Mouse (Mus musculus) forebrain, postnatal 0 days (tissue): ENCODE measurements around the gene Tbcd. TPM values are rescaled to one million over a fixed set of nuclear protein-coding genes. Genes with fewer than 3 reads are reported as not detected.

ENCODE experiments used
- ATAC-seq: fragments of 200-750 bp; cut with Nextera tagmentation; 2 replicates; pipeline ENCODE4 v1.8.0; 2017; ENCODE audit warnings: mild to moderate bottlenecking, moderate library complexity
- DNase-seq: peaks from one replicate; pipeline ENCODE4 v3.0.0-alpha.2; 2015
- H3K27ac ChIP-seq: fragments of 300-500 bp; sonication (generic); 2 replicates; pipeline ENCODE4 v1.5.1; 2014; ENCODE audit warnings: low read depth, mild to moderate bottlenecking, antibody characterized with exemption, low read length, moderate library complexity, mixed read lengths
- H3K27me3 ChIP-seq: fragments of 300-500 bp; sonication (generic); 2 replicates; pipeline ENCODE4 v1.6.1; 2014; ENCODE audit warnings: mild to moderate bottlenecking, low read length, mixed read lengths; ENCODE audit not compliant: insufficient read depth
- H3K36me3 ChIP-seq: fragments of 300-500 bp; sonication (generic); 2 replicates; pipeline ENCODE4 v1.6.1; 2014; ENCODE audit warnings: mild to moderate bottlenecking, moderate library complexity; ENCODE audit not compliant: insufficient read depth
- H3K4me1 ChIP-seq: fragments of 300-500 bp; sonication (generic); 2 replicates; pipeline ENCODE4 v1.6.1; 2014; ENCODE audit warnings: antibody characterized with exemption; ENCODE audit not compliant: insufficient read depth
- H3K4me2 ChIP-seq: fragments of 300-500 bp; sonication (generic); 2 replicates; pipeline ENCODE4 v1.6.1; 2014; ENCODE audit warnings: low read depth, mild to moderate bottlenecking, moderate library complexity
- H3K4me3 ChIP-seq: fragments of 300-500 bp; sonication (generic); 2 replicates; pipeline ENCODE4 v1.5.1; 2014; ENCODE audit warnings: low read depth, low read length, mixed read lengths
- H3K9ac ChIP-seq: fragments of 300-500 bp; sonication (generic); 2 replicates; pipeline ENCODE4 v1.6.1; 2014; ENCODE audit warnings: mild to moderate bottlenecking
- H3K9me3 ChIP-seq: fragments of 300-500 bp; sonication (generic); 2 replicates; pipeline ENCODE4 v1.6.1; 2016; ENCODE audit warnings: low read length
- CTCF ChIP-seq: sonication (generic); IDR thresholded peaks from 2 replicates; pipeline ENCODE4 v1.5.1; 2016; ENCODE audit warnings: antibody characterized with exemption, control low read depth, low read depth
- WGBS: fragments of 180-500 bp; shearing (Covaris S2); extraction: QIAGEN DNeasy Blood & Tissue Kit; methylation state at CpG from one replicate; pipeline ENCODE4 v1.1.7; 2014; 5-methylcytosine and 5-hydroxymethylcytosine counted together
- polyA plus RNA-seq: library from polyadenylated mRNA; unstranded; fragments of >200 nt; fragmentation: Nextera tagmentation; extraction: Ambion mirVana; gene quantifications from 2 replicates; pipeline ENCODE4 v1.2.1, GENCODE M21; 2015
- total RNA-seq: library from RNA; depleted of rRNA; stranded (reverse); fragments of >200 nt; gene quantifications from 2 replicates; pipeline ENCODE4 v1.2.3, GENCODE M21; 2014

Gene Tbcd
- total and polyA plus RNA-seq, 2 experiments from 2014 or later: 56.5 to 90.8 TPM

DNA sequence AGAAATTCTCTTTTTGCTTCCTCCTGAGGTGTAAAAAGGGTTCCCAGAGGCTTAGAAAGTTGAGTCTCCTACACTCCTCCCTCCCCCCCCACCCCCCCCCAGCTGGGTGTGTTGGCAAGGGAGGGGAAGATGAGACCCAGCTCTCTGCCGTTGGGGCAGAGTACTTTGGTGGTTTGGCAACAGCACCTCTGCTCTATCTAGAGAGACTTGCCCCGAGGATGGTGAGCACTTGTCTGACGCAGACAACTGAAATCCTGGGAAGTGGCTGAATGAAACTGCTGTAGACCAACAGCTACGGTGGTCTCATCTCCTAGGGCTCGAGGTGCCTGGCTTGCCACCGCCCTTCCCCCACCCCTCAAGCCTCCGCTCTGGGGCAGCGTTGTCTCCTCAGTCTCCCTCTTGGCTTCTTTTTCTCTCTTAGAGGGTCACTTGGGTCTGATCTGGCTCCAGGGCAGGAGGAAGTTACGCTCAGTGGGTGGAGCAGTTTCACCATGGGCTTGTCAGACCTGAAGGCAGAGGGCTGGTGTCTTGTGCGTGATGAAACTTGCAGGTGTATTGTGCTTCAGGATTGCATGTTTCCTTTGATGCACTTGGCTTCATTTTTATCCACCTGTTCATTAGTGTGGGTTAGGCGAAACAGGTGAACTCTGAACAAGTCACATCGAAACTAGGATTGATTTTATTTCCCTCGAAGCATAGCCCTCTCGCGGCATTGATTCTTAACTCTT lies 27.9 kb downstream of the Tbcd start:
- peaks cover 47% of the 10 kb centered on the region for H3K36me3 ChIP-seq
- WGBS: 92% methylated on average over 15 of the region's 15 CpGs
- no peaks in the 10 kb centered on the region for H3K27me3 ChIP-seq
- no peak overlapping the region for H3K27ac ChIP-seq
- DNase-seq (no peak), ATAC-seq (no peak)
- no peak overlapping the region for H3K4me2 ChIP-seq
- TF ChIP-seq CTCF: no peak
- H3K9me3 ChIP-seq: no peaks in the 10 kb centered on the region
- H3K4me3 ChIP-seq: no peak overlapping the region
- H3K9ac ChIP-seq: no peak overlapping the region
- H3K4me1 ChIP-seq: no peaks in the 10 kb centered on the region

DNA sequence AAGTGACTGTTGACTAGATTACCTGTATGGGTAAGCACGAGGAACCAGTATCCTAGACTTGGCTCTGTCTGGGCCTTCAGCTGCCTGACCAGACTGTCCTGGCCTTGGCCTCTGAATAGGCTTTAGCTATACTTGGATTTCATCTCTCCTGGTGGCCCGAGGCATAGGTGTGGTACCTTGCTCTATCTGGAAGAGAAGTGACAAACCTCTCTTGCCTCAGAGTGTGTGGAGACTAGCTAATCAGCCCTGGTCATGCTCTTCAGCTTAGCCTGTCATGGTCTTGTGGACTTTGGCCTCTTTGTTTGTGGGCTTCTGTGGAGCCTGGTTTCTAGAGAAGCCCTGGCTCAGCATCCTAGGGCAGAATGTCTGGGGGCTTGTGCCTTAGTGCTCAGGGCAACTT lies 29.4 kb downstream of the Tbcd start:
- no peak for TF ChIP-seq CTCF
- H3K36me3 ChIP-seq: peaks cover 51% of the 10 kb centered on the region
- no peaks in the 10 kb centered on the region for H3K27me3 ChIP-seq
- no peak overlapping the region for H3K4me2 ChIP-seq
- no peaks in the 10 kb centered on the region for H3K9me3 ChIP-seq
- H3K4me3 ChIP-seq: no peak overlapping the region
- WGBS: 94% methylated on average over 2 of the region's 2 CpGs
- ATAC-seq: no peak
- no peak for DNase-seq
- no peaks in the 10 kb centered on the region for H3K4me1 ChIP-seq
- no peak overlapping the region for H3K27ac ChIP-seq
- H3K9ac ChIP-seq: no peak overlapping the region

DNA sequence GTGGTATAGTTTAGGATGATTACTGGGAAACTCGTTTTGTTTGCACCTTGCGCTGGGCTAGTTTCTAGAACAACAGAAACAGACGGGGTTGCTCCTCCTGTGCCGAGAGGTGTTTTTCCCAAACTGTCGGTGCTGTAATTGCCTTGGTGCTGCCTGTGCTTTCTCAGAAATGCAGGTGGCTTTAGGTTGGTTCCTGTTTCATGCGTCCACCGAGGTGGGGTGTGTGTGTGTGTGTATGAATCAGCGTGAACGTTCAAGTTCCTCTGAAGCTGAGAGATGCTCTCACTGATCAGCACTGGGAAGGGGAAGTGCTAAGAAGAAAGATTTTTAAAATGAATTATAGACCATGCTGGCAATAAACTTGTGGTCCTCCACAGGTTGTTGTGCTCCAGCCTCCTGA lies 34.1 kb downstream of the Tbcd start:
- ATAC-seq: no peak
- Histone ChIP-seq H3K4me1 (no peaks in the 10 kb centered on the region), H3K27ac (no peak overlapping the region), H3K9ac (no peak overlapping the region), H3K4me3 (no peak overlapping the region), H3K36me3 (peaks cover 28% of the 10 kb centered on the region), H3K9me3 (no peaks in the 10 kb centered on the region), H3K27me3 (no peaks in the 10 kb centered on the region), H3K4me2 (no peak overlapping the region)
- 86% methylated on average over 9 of the region's 9 CpGs for WGBS
- TF ChIP-seq CTCF: no peak
- DNase-seq: no peak

DNA sequence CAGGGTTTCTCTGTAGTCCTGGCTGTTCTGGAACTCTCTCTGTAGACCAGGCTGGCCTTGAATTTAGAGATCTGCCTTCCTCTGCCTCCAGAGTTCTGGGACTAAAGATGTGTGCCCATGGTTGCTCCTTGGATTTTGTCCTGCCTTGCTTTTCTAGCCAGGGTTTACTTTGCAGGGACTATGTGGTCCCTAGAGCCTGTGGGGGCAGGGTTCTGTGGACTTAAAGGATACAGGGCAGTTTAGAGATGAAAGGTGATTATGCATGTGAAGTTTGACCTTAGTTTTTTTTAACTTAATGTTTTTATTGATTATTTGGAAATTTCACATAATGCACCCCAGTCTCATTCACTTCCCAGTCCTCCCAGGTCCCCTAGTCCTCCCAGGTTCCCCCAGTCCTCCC lies 38.9 kb downstream of the Tbcd start:
- Histone ChIP-seq H3K4me2 (no peak overlapping the region), H3K27me3 (no peaks in the 10 kb centered on the region), H3K9me3 (no peaks in the 10 kb centered on the region), H3K9ac (no peak overlapping the region), H3K4me3 (no peak overlapping the region), H3K27ac (no peak overlapping the region), H3K36me3 (peaks cover 16% of the 10 kb centered on the region), H3K4me1 (no peaks in the 10 kb centered on the region)
- ATAC-seq (no peak), DNase-seq (no peak)
- TF ChIP-seq CTCF: no peak

DNA sequence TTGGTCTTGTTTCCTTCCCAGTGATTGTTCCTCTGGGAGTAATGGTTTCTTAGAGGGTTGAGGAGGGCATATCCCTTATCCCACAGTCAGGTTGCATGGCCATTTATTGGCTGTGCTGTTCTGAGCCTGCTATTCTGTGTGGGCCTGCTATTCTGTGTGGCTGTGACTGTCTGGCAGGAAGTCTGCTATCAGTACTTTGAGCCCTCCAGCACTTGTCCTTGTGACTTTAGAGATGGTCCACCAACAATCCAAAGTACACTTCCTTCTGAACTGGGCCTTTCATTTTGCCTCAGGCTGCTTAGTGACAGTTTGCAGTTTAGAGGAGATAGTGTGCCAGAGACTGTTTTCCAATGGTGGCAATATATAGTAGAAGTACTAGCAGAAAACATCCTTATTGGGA lies 48.8 kb downstream of the Tbcd start:
- Histone ChIP-seq H3K9ac (no peak overlapping the region), H3K4me2 (no peak overlapping the region), H3K9me3 (no peaks in the 10 kb centered on the region), H3K4me3 (no peak overlapping the region), H3K4me1 (no peaks in the 10 kb centered on the region), H3K36me3 (peaks cover 49% of the 10 kb centered on the region), H3K27ac (no peak overlapping the region), H3K27me3 (no peaks in the 10 kb centered on the region)
- no peak for ATAC-seq
- DNase-seq: no peak
- TF ChIP-seq CTCF: no peak

DNA sequence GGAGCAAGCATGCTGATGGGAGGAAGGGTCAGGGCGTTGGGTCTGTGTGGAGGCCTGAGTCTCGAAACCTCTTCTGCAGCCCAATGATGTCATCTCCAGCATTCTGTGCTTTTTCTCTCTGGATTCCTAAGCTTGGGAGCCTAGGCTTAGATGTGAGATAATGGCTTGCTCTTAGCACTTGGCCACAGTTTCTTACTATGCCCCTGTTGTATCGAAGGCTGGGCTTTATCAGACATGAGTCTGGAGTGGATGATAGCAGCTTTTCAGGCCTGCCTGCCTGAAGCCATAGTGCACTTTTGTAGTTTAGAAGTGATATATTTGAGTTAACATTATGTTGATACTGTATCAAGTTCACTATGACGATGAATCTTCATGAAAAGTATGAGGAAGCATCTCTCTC lies 49.8 kb downstream of the Tbcd start:
- DNase-seq: no peak
- no peaks in the 10 kb centered on the region for H3K9me3 ChIP-seq
- no peak for ATAC-seq
- H3K36me3 ChIP-seq: peaks cover 48% of the 10 kb centered on the region
- TF ChIP-seq CTCF: no peak
- H3K9ac ChIP-seq: no peak overlapping the region
- no peak overlapping the region for H3K27ac ChIP-seq
- no peak overlapping the region for H3K4me2 ChIP-seq
- WGBS: 95% methylated on average over 4 of the region's 4 CpGs
- H3K27me3 ChIP-seq: no peaks in the 10 kb centered on the region
- H3K4me3 ChIP-seq: no peak overlapping the region
- no peaks in the 10 kb centered on the region for H3K4me1 ChIP-seq

DNA sequence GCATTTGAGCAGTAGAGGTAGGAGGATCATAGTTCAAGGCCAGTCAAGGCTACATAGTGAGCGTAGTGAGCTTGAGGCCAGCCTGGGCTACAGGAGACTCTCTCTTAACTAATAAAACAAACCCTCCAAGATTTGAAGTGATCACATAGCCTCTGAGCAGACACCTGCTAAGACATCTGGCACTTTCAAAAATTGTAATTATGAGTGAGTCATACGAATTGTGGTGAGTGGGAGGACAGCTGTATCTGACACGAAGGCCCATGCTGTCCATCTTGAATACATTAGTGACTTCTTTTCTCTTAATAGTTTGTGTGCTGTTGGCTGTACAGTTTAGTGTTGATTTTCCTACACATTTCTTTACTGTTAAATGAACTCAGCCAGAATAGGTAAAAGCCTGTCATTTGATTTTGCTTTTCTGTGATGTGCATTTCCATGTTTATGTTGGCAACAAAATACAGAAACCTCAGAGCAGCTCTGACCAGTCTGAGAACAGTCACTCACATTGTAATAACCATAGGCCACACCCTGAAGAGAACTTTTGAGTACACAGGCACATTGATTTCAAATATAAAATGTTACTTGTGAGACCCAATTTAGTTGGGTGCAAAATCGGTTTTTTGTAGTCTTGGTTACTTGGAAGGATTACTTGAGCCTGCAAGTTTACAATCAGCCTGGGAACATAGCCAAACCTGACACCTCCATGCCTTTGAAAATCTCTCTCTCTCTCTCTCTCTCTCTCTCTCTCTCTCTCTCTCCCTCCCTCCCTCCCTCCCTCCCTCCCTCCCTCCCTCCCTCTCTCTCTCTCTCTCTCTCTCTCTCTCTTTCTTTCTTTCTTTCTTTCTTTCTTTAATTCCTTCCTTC lies 50.5 kb downstream of the Tbcd start:
- Histone ChIP-seq H3K27me3 (no peaks in the 10 kb centered on the region), H3K4me1 (no peaks in the 10 kb centered on the region), H3K36me3 (peaks cover 43% of the 10 kb centered on the region), H3K9ac (no peak overlapping the region), H3K9me3 (no peaks in the 10 kb centered on the region), H3K4me2 (no peak overlapping the region), H3K27ac (no peak overlapping the region), H3K4me3 (no peak overlapping the region)
- no peak for DNase-seq
- no peak for TF ChIP-seq CTCF
- WGBS: 58% methylated on average over 4 of the region's 4 CpGs
- no peak for ATAC-seq
